In genomic region chr11:111766371-111767011, GRCm38 (mm10) we compare ENCODE assay signal across 10 mouse cellular contexts.
A peak's percentile ranks its signal among the peaks of the same experiment; 100 is the strongest.
DNase-seq lines count a peak whose midpoint lies in the region; ATAC-seq and TF ChIP-seq lines count a peak whose summit lies in the region.
"Had no signal": no experiment of that assay in that cellular context is flagged by ENCODE, and none has a peak within 500 bp of the region (broad histone marks: within the 10 kb centered on the region; RNA-seq: fewer than 3 reads in every experiment).

No protein-coding gene starts in this region.

- no peak overlapping the region for H3K27ac ChIP-seq in lung, embryonic 14.5 days (ENCODE audit: low read depth)
- H3K27ac ChIP-seq in forebrain, embryonic 10.5 days, result peak overlapping the region; percentile 67
- peak overlapping the region; percentile 38; the same call in 1 of the 2 replicates for H3K27ac ChIP-seq in midbrain, embryonic 11.5 days (ENCODE audit: low read depth, low read length)
- H3K27ac ChIP-seq in intestine, embryonic 15.5 days, result no peak overlapping the region

- no peaks in the 10 kb centered on the region for H3K36me3 ChIP-seq in lung, embryonic 14.5 days (ENCODE audit: insufficient read depth)
- no peaks in the 10 kb centered on the region for H3K36me3 ChIP-seq in forebrain, embryonic 10.5 days (replicated peaks)
- H3K36me3 ChIP-seq in midbrain, embryonic 11.5 days (ENCODE audit: control insufficient read depth, insufficient read depth, low read length), result no peaks in the 10 kb centered on the region
- no peaks in the 10 kb centered on the region for H3K36me3 ChIP-seq in intestine, embryonic 15.5 days

- H3K4me3 ChIP-seq in lung, embryonic 14.5 days (ENCODE audit: low read depth, low read length), result no peak overlapping the region
- H3K4me3 ChIP-seq in forebrain, embryonic 10.5 days, result no peak overlapping the region
- no peak overlapping the region for H3K4me3 ChIP-seq in midbrain, embryonic 11.5 days (ENCODE audit: low read depth, low read length)
- H3K4me3 ChIP-seq in intestine, embryonic 15.5 days (replicated peaks), result no peak overlapping the region

- TF ChIP-seq CTCF in lung, embryonic 14.5 days (IDR thresholded peaks at IDR 0.05; ENCODE audit: low read depth), result no peak

- no peaks in the 10 kb centered on the region for H3K9me3 ChIP-seq in lung, embryonic 14.5 days (ENCODE audit: low read depth, low read length)
- no peaks in the 10 kb centered on the region for H3K9me3 ChIP-seq in forebrain, embryonic 10.5 days
- H3K9me3 ChIP-seq in midbrain, embryonic 11.5 days (ENCODE audit: control insufficient read depth, low read length), result no peaks in the 10 kb centered on the region
- H3K9me3 ChIP-seq in intestine, embryonic 15.5 days, result no peaks in the 10 kb centered on the region

- no peak for ATAC-seq in lung, embryonic 14.5 days (ENCODE audit: insufficient read depth)
- ATAC-seq in midbrain, embryonic 11.5 days (ENCODE audit: low FRiP score), result peak; percentile 91
- no peak for ATAC-seq in intestine, embryonic 15.5 days

- no peak overlapping the region for H3K4me2 ChIP-seq in lung, embryonic 14.5 days
- no peak overlapping the region for H3K4me2 ChIP-seq in midbrain, embryonic 11.5 days
- H3K4me2 ChIP-seq in intestine, embryonic 15.5 days (replicated peaks), result no peak overlapping the region

- DNase-seq in lung, embryonic 14.5 days, result peak; percentile 47
- no peak for DNase-seq in lung, postnatal 14 days
- DNase-seq in forebrain, embryonic 10.5 days (ENCODE audit: extremely low spot score, low spot score), result no peak
- peak; percentile 31 to 44 for DNase-seq in heart, postnatal 10 days
- peak; percentile 85 for DNase-seq in midbrain, embryonic 11.5 days (ENCODE audit: low spot score, missing footprints)
- DNase-seq in lung, postnatal 25 days (ENCODE audit: low spot score), result no peak
- DNase-seq in left cerebral cortex, adult 18-20 months (ENCODE audit: low spot score in 2 of 2), result no peak
- DNase-seq: adrenal gland, postnatal 10 days; liver had no signal

- no peak overlapping the region for H3K9ac ChIP-seq in lung, embryonic 14.5 days
- no peak overlapping the region for H3K9ac ChIP-seq in midbrain, embryonic 11.5 days (ENCODE audit: low read length)
- no peak overlapping the region for H3K9ac ChIP-seq in intestine, embryonic 15.5 days

- WGBS in lung, embryonic 14.5 days, result 53% methylated on average over 6 of the region's 6 CpGs
- WGBS in forebrain, embryonic 10.5 days, result 57% methylated on average over 6 of the region's 6 CpGs
- WGBS in midbrain, embryonic 11.5 days, result 20% methylated on average over 6 of the region's 6 CpGs
- WGBS in intestine, embryonic 15.5 days, result 76% methylated on average over 6 of the region's 6 CpGs

- no peaks in the 10 kb centered on the region for H3K4me1 ChIP-seq in lung, embryonic 14.5 days (ENCODE audit: insufficient read depth)
- H3K4me1 ChIP-seq in forebrain, embryonic 10.5 days, result peaks cover 15% of the 10 kb centered on the region
- no peaks in the 10 kb centered on the region; the same call in 1 of the 2 replicates for H3K4me1 ChIP-seq in midbrain, embryonic 11.5 days (ENCODE audit: control insufficient read depth, insufficient read depth, low read length)
- H3K4me1 ChIP-seq in intestine, embryonic 15.5 days (replicated peaks), result no peaks in the 10 kb centered on the region

- H3K27me3 ChIP-seq in lung, embryonic 14.5 days (ENCODE audit: insufficient read depth, low read length), result no peaks in the 10 kb centered on the region
- no peaks in the 10 kb centered on the region for H3K27me3 ChIP-seq in forebrain, embryonic 10.5 days (ENCODE audit: poor library complexity, severe bottlenecking)
- no peaks in the 10 kb centered on the region for H3K27me3 ChIP-seq in midbrain, embryonic 11.5 days (ENCODE audit: control insufficient read depth, insufficient read depth, low read length)
- no peaks in the 10 kb centered on the region for H3K27me3 ChIP-seq in intestine, embryonic 15.5 days (replicated peaks)

- intact Hi-C loops in heart, postnatal 10 days (cut with DNase I), result no loop called here

Comparison
In these comparisons a context has a peak if more than half of its experiments do, and no peak if none do; other contexts are left out.
1. DNase-seq: peak in lung, embryonic 14.5 days (single experiment), heart, postnatal 10 days (2 of 2) and midbrain, embryonic 11.5 days (single experiment); none in lung, postnatal 14 days (single experiment), forebrain, embryonic 10.5 days (single experiment), lung, postnatal 25 days (single experiment) and left cerebral cortex, adult 18-20 months (0 of 2).
2. H3K27ac ChIP-seq: peak in forebrain, embryonic 10.5 days (single experiment) and midbrain, embryonic 11.5 days (single experiment); none in lung, embryonic 14.5 days (single experiment) and intestine, embryonic 15.5 days (single experiment).